Mouse (Mus musculus): ENCODE measurements at regions not wholly inside any gene's neighbourhood (a gene's known extent, or its start where the extent isn't known, plus 50 kb on each side); places are given as distances from the start of the nearest gene placed in this dataset.
A peak's percentile ranks its signal among the peaks of the same experiment; 100 is the strongest.

GRCm38 (mm10) chr11:117050788-117051187 is 64.2 kb upstream of the Sec14l1 start:
- ATAC-seq (ENCODE audit: low FRiP score) (no peak), DNase-seq (ENCODE audit: low spot score, missing footprints) (no peak)
- Histone ChIP-seq H3K9ac (ENCODE audit: low read length) (no peak overlapping the region), H3K27me3 (ENCODE audit: control insufficient read depth, insufficient read depth, low read length) (no peaks in the 10 kb centered on the region), H3K9me3 (ENCODE audit: control insufficient read depth, low read length) (no peaks in the 10 kb centered on the region), H3K4me3 (ENCODE audit: low read depth, low read length) (no peak overlapping the region), H3K27ac (ENCODE audit: low read depth, low read length) (no peak overlapping the region), H3K4me1 (ENCODE audit: control insufficient read depth, insufficient read depth, low read length) (no peaks in the 10 kb centered on the region), H3K4me2 (no peak overlapping the region), H3K36me3 (ENCODE audit: control insufficient read depth, insufficient read depth, low read length) (no peaks in the 10 kb centered on the region)
- WGBS: 87% methylated on average over 7 of the region's 7 CpGs

- peaks cover 16% of the 10 kb centered on the region for H3K4me1 ChIP-seq (ENCODE audit: control insufficient read depth, insufficient read depth, low read length)
- no peak overlapping the region for H3K4me2 ChIP-seq
- no peak overlapping the region; the same call in 1 of the 2 replicates for H3K27ac ChIP-seq (ENCODE audit: low read depth, low read length)
- H3K36me3 ChIP-seq (ENCODE audit: control insufficient read depth, insufficient read depth, low read length): no peaks in the 10 kb centered on the region
- H3K9ac ChIP-seq (ENCODE audit: low read length): peak overlapping the region; percentile 53; the same call in 1 of the 2 replicates
- peak; percentile 98 for DNase-seq (ENCODE audit: low spot score, missing footprints)
- no peaks in the 10 kb centered on the region for H3K9me3 ChIP-seq (ENCODE audit: control insufficient read depth, low read length)
- WGBS: 10% methylated on average over 9 of the region's 9 CpGs
- peak; percentile 69 for ATAC-seq (ENCODE audit: low FRiP score)
- no peaks in the 10 kb centered on the region for H3K27me3 ChIP-seq (ENCODE audit: control insufficient read depth, insufficient read depth, low read length)
- no peak overlapping the region for H3K4me3 ChIP-seq (ENCODE audit: low read depth, low read length)
Observed at GRCm38 (mm10) chr11:117056958-117057357, 58.0 kb upstream of the Sec14l1 start.

- Histone ChIP-seq H3K9me3 (ENCODE audit: control insufficient read depth, low read length) (no peaks in the 10 kb centered on the region), H3K4me2 (no peak overlapping the region), H3K4me3 (ENCODE audit: low read depth, low read length) (no peak overlapping the region), H3K27ac (ENCODE audit: low read depth, low read length) (no peak overlapping the region), H3K36me3 (ENCODE audit: control insufficient read depth, insufficient read depth, low read length) (no peaks in the 10 kb centered on the region), H3K27me3 (ENCODE audit: control insufficient read depth, insufficient read depth, low read length) (no peaks in the 10 kb centered on the region), H3K9ac (ENCODE audit: low read length) (peak overlapping the region; percentile 53; the same call in 1 of the 2 replicates), H3K4me1 (ENCODE audit: control insufficient read depth, insufficient read depth, low read length) (peaks cover 17% of the 10 kb centered on the region)
- ATAC-seq (ENCODE audit: low FRiP score) (no peak), DNase-seq (ENCODE audit: low spot score, missing footprints) (peak; percentile 94)
- WGBS: 36% methylated on average over 7 of the region's 7 CpGs
Observed at GRCm38 (mm10) chr11:117057451-117057850, 57.5 kb upstream of the Sec14l1 start.

GRCm38 (mm10) chr11:117059120-117059519 is 55.8 kb upstream of the Sec14l1 start:
- DNase-seq (ENCODE audit: low spot score, missing footprints) (no peak), ATAC-seq (ENCODE audit: low FRiP score) (no peak)
- peaks cover 22% of the 10 kb centered on the region for H3K4me1 ChIP-seq (ENCODE audit: control insufficient read depth, insufficient read depth, low read length)
- no peak overlapping the region for H3K9ac ChIP-seq (ENCODE audit: low read length)
- H3K27ac ChIP-seq (ENCODE audit: low read depth, low read length): no peak overlapping the region
- H3K9me3 ChIP-seq (ENCODE audit: control insufficient read depth, low read length): no peaks in the 10 kb centered on the region
- WGBS: 78% methylated on average over 8 of the region's 8 CpGs
- H3K4me3 ChIP-seq (ENCODE audit: low read depth, low read length): no peak overlapping the region
- H3K27me3 ChIP-seq (ENCODE audit: control insufficient read depth, insufficient read depth, low read length): no peaks in the 10 kb centered on the region
- H3K4me2 ChIP-seq: no peak overlapping the region
- no peaks in the 10 kb centered on the region for H3K36me3 ChIP-seq (ENCODE audit: control insufficient read depth, insufficient read depth, low read length)

- H3K9me3 ChIP-seq (ENCODE audit: control insufficient read depth, low read length): no peaks in the 10 kb centered on the region
- 0 out of 2 replicates have a peak overlapping the region, but pooled peaks have one; percentile 28 for H3K9ac ChIP-seq (ENCODE audit: low read length)
- 7% methylated on average over 19 of the region's 19 CpGs for WGBS
- no peak overlapping the region for H3K4me3 ChIP-seq (ENCODE audit: low read depth, low read length)
- ATAC-seq (ENCODE audit: low FRiP score) (no peak), DNase-seq (ENCODE audit: low spot score, missing footprints) (peak; percentile 91)
- H3K27me3 ChIP-seq (ENCODE audit: control insufficient read depth, insufficient read depth, low read length): no peaks in the 10 kb centered on the region
- H3K27ac ChIP-seq (ENCODE audit: low read depth, low read length): peak overlapping the region; percentile 58; the same call in 1 of the 2 replicates
- H3K4me2 ChIP-seq: peak overlapping the region; percentile 27
- H3K36me3 ChIP-seq (ENCODE audit: control insufficient read depth, insufficient read depth, low read length): no peaks in the 10 kb centered on the region
- H3K4me1 ChIP-seq (ENCODE audit: control insufficient read depth, insufficient read depth, low read length): peaks cover 22% of the 10 kb centered on the region
Observed at GRCm38 (mm10) chr11:117059981-117060705, 54.8 kb upstream of the Sec14l1 start.

GRCm38 (mm10) chr11:117060706-117061337 is 54.1 kb upstream of the Sec14l1 start:
- WGBS: 35% methylated on average over 8 of the region's 9 CpGs
- Histone ChIP-seq H3K9me3 (ENCODE audit: control insufficient read depth, low read length) (no peaks in the 10 kb centered on the region), H3K27me3 (ENCODE audit: control insufficient read depth, insufficient read depth, low read length) (no peaks in the 10 kb centered on the region), H3K4me2 (peak overlapping the region; percentile 27), H3K9ac (ENCODE audit: low read length) (0 out of 2 replicates have a peak overlapping the region, but pooled peaks have one; percentile 28), H3K4me1 (ENCODE audit: control insufficient read depth, insufficient read depth, low read length) (peaks cover 22% of the 10 kb centered on the region), H3K4me3 (ENCODE audit: low read depth, low read length) (no peak overlapping the region), H3K27ac (ENCODE audit: low read depth, low read length) (no peak overlapping the region; the same call in 1 of the 2 replicates), H3K36me3 (ENCODE audit: control insufficient read depth, insufficient read depth, low read length) (no peaks in the 10 kb centered on the region)
- no peak for ATAC-seq (ENCODE audit: low FRiP score)
- DNase-seq (ENCODE audit: low spot score, missing footprints): no peak

GRCm38 (mm10) chr11:117062772-117063499 is 52.0 kb upstream of the Sec14l1 start:
- H3K4me1 ChIP-seq (ENCODE audit: control insufficient read depth, insufficient read depth, low read length): peaks cover 17% of the 10 kb centered on the region
- DNase-seq (ENCODE audit: low spot score, missing footprints) (no peak), ATAC-seq (ENCODE audit: low FRiP score) (peak; percentile 61; the same call in 1 of the 2 replicates)
- H3K27me3 ChIP-seq (ENCODE audit: control insufficient read depth, insufficient read depth, low read length): no peaks in the 10 kb centered on the region
- H3K9me3 ChIP-seq (ENCODE audit: control insufficient read depth, low read length): no peaks in the 10 kb centered on the region
- H3K27ac ChIP-seq (ENCODE audit: low read depth, low read length): 0 out of 2 replicates have a peak overlapping the region, but pooled peaks have one; percentile 9
- WGBS: 47% methylated on average over 14 of the region's 14 CpGs
- no peak overlapping the region for H3K4me2 ChIP-seq
- no peak overlapping the region for H3K9ac ChIP-seq (ENCODE audit: low read length)
- H3K36me3 ChIP-seq (ENCODE audit: control insufficient read depth, insufficient read depth, low read length): no peaks in the 10 kb centered on the region
- H3K4me3 ChIP-seq (ENCODE audit: low read depth, low read length): no peak overlapping the region

All from midbrain, embryonic 11.5 days (tissue).